Mouse (Mus musculus) hindbrain, embryonic 10.5 days (tissue): ENCODE measurements around the gene Ly6g6d. TPM values are rescaled to one million over a fixed set of nuclear protein-coding genes. Genes with fewer than 3 reads are reported as not detected.
A peak's percentile ranks its signal among the peaks of the same experiment; 100 is the strongest.

Experiments
- DNase-seq: peaks from one replicate; pipeline ENCODE4 v3.0.0-alpha.2; 2017; ENCODE audit warnings: low spot score
- H3K27ac ChIP-seq: fragments of 300-500 bp; sonication (generic); 2 replicates; pipeline ENCODE4 v1.5.1; 2016; ENCODE audit warnings: mild to moderate bottlenecking, moderate library complexity
- H3K27me3 ChIP-seq: fragments of 300-500 bp; sonication (generic); 2 replicates; pipeline ENCODE4 v1.6.1; 2016; ENCODE audit warnings: mild to moderate bottlenecking; ENCODE audit not compliant: poor library complexity, insufficient read depth, severe bottlenecking
- H3K36me3 ChIP-seq: fragments of 300-500 bp; sonication (generic); 2 replicates; pipeline ENCODE4 v1.6.1; 2016; ENCODE audit warnings: mild to moderate bottlenecking, moderate library complexity
- H3K4me1 ChIP-seq: fragments of 300-500 bp; sonication (generic); replicated peaks from 2 replicates; pipeline ENCODE4 v1.6.1; 2016; ENCODE audit warnings: mild to moderate bottlenecking
- H3K4me3 ChIP-seq: fragments of 300-500 bp; sonication (generic); 2 replicates; pipeline ENCODE4 v1.5.1; 2016; ENCODE audit warnings: mild to moderate bottlenecking, moderate library complexity
- H3K9me3 ChIP-seq: fragments of 300-500 bp; sonication (generic); 2 replicates; pipeline ENCODE4 v1.6.1; 2016; ENCODE audit warnings: mild to moderate bottlenecking, moderate library complexity
- WGBS: fragments of 180-500 bp; shearing (Covaris S2); methylation state at CpG from one replicate; pipeline ENCODE4 v1.1.7; 2016; 5-methylcytosine and 5-hydroxymethylcytosine counted together
- polyA plus RNA-seq: library from polyadenylated mRNA; unstranded; fragments of >200 nt; fragmentation: Nextera tagmentation; extraction: Ambion mirVana; gene quantifications from 2 replicates; pipeline ENCODE4 v1.2.1, GENCODE M21; 2016

The Ly6g6d gene
- polyA plus RNA-seq, 1 experiment from 2014 or later, result 2.1 TPM

GRCm38 (mm10) chr17:35108097-35108496 is 30.2 kb upstream of the Ly6g6d start, which contains the start of gene Ly6g5c:
Gene Ly6g5c (plus strand): TSS chr17:35108279.
- peaks cover 18% of the 10 kb centered on the region for H3K36me3 ChIP-seq
- WGBS, result 90% methylated on average over 6 of the region's 6 CpGs
- no peaks in the 10 kb centered on the region for H3K27me3 ChIP-seq
- H3K4me1 ChIP-seq, result peaks cover 30% of the 10 kb centered on the region
- no peak within 1 kb of the TSS for H3K27ac ChIP-seq
- no peak for DNase-seq
- no peaks in the 10 kb centered on the region for H3K9me3 ChIP-seq
- no peak within 1 kb of the TSS for H3K4me3 ChIP-seq

DNA sequence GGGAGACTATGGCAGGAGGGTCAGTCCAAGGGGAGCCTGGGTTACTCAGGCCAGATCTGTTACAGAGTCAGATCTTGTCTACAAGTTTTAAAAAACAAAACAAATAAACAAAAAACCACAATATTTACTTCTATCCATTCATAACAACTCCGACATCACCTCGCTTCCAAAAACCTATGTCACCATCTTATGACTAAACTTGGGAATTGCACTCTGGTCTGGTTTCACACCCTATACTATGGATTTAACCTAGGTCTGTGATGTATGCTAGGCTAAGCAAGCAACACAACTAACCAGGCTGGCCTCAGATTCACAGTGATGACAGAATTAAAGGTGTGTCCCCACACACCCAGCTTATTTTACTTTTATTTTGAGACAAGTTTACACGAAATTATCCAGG is 28.7 kb upstream of the Ly6g6d start:
- no peak for DNase-seq
- Histone ChIP-seq H3K36me3 (peaks cover 34% of the 10 kb centered on the region), H3K4me1 (peaks cover 31% of the 10 kb centered on the region), H3K9me3 (no peaks in the 10 kb centered on the region), H3K4me3 (no peak overlapping the region), H3K27me3 (no peaks in the 10 kb centered on the region), H3K27ac (peak overlapping the region; percentile 82)
- 70% methylated on average over 3 of the region's 3 CpGs for WGBS

GRCm38 (mm10) chr17:35105740-35106389 is 28.0 kb upstream of the Ly6g6d start:
- peak; percentile 44 for DNase-seq
- no peaks in the 10 kb centered on the region for H3K27me3 ChIP-seq
- peaks cover 26% of the 10 kb centered on the region for H3K4me1 ChIP-seq
- H3K4me3 ChIP-seq, result peak overlapping the region; percentile 33
- WGBS, result 25% methylated on average over 13 of the region's 13 CpGs
- peak overlapping the region; percentile 82 for H3K27ac ChIP-seq
- peaks cover 40% of the 10 kb centered on the region for H3K36me3 ChIP-seq
- no peaks in the 10 kb centered on the region for H3K9me3 ChIP-seq

GRCm38 (mm10) chr17:35104754-35105153 is 26.9 kb upstream of the Ly6g6d start:
- Histone ChIP-seq H3K9me3 (no peaks in the 10 kb centered on the region), H3K27ac (0 out of 2 replicates have a peak overlapping the region, but pooled peaks have one; percentile 9), H3K27me3 (no peaks in the 10 kb centered on the region), H3K4me3 (no peak overlapping the region), H3K4me1 (peaks cover 25% of the 10 kb centered on the region), H3K36me3 (peaks cover 52% of the 10 kb centered on the region)
- 79% methylated on average over 6 of the region's 6 CpGs for WGBS
- DNase-seq, result no peak

DNA sequence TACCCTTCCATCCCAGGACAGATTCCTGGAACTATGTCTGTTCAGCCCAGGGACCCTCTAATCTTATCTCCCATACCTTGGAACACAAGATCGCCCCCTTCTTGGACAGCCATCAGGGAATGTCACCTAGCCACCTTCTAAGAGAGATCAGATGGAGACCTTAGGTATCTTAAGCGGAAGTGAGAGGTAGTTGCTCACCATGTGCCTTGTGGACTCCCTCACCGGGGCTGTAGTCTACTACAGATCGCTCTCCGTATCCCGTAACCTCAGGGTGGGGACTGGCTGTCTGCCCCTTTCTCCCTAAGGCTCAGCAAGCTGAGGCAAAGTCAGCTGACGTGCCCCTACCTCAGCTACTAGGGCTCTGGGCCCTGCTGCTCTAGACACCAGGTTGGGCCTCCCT is 26.2 kb upstream of the Ly6g6d start:
- no peak for DNase-seq
- Histone ChIP-seq H3K4me3 (no peak overlapping the region), H3K4me1 (peaks cover 25% of the 10 kb centered on the region), H3K36me3 (peaks cover 58% of the 10 kb centered on the region), H3K27ac (no peak overlapping the region), H3K9me3 (no peaks in the 10 kb centered on the region), H3K27me3 (no peaks in the 10 kb centered on the region)
- 92% methylated on average over 7 of the region's 7 CpGs for WGBS

- H3K36me3 ChIP-seq, result peaks cover 67% of the 10 kb centered on the region
These were observed 25.4 kb upstream of the Ly6g6d start for GRCm38 (mm10) chr17:35103221-35103690.

GRCm38 (mm10) chr17:35102299-35102698 is 24.4 kb upstream of the Ly6g6d start:
- Histone ChIP-seq H3K4me1 (peaks cover 25% of the 10 kb centered on the region), H3K36me3 (peaks cover 76% of the 10 kb centered on the region), H3K27ac (peak overlapping the region; percentile 40; the same call in 1 of the 2 replicates), H3K27me3 (no peaks in the 10 kb centered on the region), H3K9me3 (no peaks in the 10 kb centered on the region), H3K4me3 (peak overlapping the region; percentile 11; the same call in 1 of the 2 replicates)
- WGBS, result 75% methylated on average over 8 of the region's 8 CpGs
- no peak for DNase-seq

More at GRCm38 (mm10) chr17:35103221-35103690, 25.4 kb upstream of the Ly6g6d start:
- H3K4me3 ChIP-seq, result no peak overlapping the region
- WGBS, result 69% methylated on average over 6 of the region's 6 CpGs
- H3K27me3 ChIP-seq, result no peaks in the 10 kb centered on the region
- peaks cover 25% of the 10 kb centered on the region for H3K4me1 ChIP-seq
- H3K9me3 ChIP-seq, result no peaks in the 10 kb centered on the region
- DNase-seq, result no peak
- no peak overlapping the region for H3K27ac ChIP-seq

DNA sequence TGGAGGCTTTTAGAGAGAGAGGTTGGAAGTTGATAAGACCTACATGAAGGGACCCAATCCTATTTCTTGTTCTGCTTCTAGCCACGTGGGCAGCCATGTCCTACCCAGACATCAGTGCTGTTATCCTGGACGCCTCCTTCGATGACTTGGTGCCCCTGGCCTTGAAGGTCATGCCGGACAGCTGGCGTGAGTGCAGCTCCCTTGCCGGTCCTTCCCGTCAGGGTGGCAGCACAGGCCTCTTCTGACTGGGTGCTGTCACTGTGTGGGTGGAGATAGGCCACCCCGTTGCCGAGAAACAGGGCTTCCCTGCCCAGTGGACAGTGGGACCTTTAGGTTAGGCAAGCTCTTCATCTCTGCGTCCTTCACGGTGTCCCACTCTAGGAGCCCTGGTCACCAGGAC is 23.3 kb upstream of the Ly6g6d start:
- DNase-seq, result no peak
- H3K27ac ChIP-seq, result no peak overlapping the region
- no peaks in the 10 kb centered on the region for H3K27me3 ChIP-seq
- no peak overlapping the region for H3K4me3 ChIP-seq
- WGBS, result 92% methylated on average over 11 of the region's 11 CpGs
- no peaks in the 10 kb centered on the region for H3K9me3 ChIP-seq
- peaks cover 22% of the 10 kb centered on the region for H3K4me1 ChIP-seq
- peaks cover 87% of the 10 kb centered on the region for H3K36me3 ChIP-seq

DNA sequence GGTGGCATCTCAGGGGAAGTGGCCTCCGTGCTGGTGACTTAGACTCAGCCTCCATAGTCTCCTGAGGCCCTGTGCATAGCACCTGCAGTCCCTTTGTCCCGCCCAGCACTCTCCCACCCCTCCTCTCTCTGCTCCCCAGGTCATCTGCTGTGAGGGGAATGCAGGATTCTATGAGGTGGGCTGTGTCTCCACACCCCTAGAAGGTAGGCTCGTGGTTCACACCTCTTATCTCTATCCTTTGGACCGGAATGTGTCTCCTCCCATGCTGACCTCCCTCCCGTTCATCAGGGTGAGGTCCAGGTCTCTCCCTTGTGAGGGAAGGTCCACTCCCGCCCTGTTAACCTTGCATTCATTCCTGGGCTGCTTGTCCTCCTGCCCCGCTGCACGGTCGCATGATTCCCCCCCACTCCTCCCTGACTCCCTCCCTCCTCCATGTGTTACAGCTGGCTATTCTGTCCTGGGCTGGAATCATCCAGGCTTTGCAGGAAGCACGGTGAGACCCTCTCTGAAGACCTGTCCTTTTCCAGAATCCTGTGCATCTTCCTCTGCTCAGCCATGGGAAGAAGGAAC is 22.4 kb upstream of the Ly6g6d start:
- no peak overlapping the region for H3K4me3 ChIP-seq
- H3K36me3 ChIP-seq, result peaks cover 95% of the 10 kb centered on the region
- no peak for DNase-seq
- H3K4me1 ChIP-seq, result peaks cover 13% of the 10 kb centered on the region
- no peaks in the 10 kb centered on the region for H3K9me3 ChIP-seq
- H3K27ac ChIP-seq, result no peak overlapping the region
- 74% methylated on average over 10 of the region's 10 CpGs for WGBS
- H3K27me3 ChIP-seq, result no peaks in the 10 kb centered on the region

GRCm38 (mm10) chr17:35097164-35097655 is 19.3 kb upstream of the Ly6g6d start:
- Histone ChIP-seq H3K9me3 (no peaks in the 10 kb centered on the region), H3K36me3 (peaks cover 96% of the 10 kb centered on the region), H3K27ac (no peak overlapping the region), H3K4me3 (no peak overlapping the region), H3K27me3 (no peaks in the 10 kb centered on the region), H3K4me1 (peaks cover 2% of the 10 kb centered on the region; the same call in 1 of the 2 replicates)
- DNase-seq, result no peak
- WGBS, result 78% methylated on average over 12 of the region's 12 CpGs

DNA sequence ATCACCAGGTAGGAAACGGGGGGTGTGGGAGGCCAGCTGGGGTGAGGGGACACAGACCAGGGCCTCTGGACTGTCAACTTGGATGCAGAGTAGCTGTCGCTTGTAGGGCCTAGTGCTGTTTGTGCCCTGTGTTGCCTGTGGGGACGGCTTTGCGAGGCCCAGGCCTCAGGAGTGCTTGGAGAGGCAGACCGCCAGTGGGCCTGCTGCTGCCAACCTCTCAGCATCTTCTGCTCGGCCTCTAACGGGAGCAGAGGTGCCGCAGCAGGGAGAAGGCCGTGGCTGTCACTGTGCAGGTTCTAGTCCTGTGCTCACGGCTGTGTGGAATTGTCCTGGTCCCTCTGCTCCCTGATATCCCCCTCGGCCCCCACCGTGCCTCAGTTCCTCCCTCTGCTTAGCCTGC is 18.7 kb upstream of the Ly6g6d start:
- no peak for DNase-seq
- Histone ChIP-seq H3K4me1 (no peaks in the 10 kb centered on the region), H3K4me3 (0 out of 2 replicates have a peak overlapping the region, but pooled peaks have one; percentile 16), H3K36me3 (peaks cover 96% of the 10 kb centered on the region), H3K9me3 (no peaks in the 10 kb centered on the region), H3K27ac (no peak overlapping the region), H3K27me3 (no peaks in the 10 kb centered on the region)
- 88% methylated on average over 12 of the region's 12 CpGs for WGBS

DNA sequence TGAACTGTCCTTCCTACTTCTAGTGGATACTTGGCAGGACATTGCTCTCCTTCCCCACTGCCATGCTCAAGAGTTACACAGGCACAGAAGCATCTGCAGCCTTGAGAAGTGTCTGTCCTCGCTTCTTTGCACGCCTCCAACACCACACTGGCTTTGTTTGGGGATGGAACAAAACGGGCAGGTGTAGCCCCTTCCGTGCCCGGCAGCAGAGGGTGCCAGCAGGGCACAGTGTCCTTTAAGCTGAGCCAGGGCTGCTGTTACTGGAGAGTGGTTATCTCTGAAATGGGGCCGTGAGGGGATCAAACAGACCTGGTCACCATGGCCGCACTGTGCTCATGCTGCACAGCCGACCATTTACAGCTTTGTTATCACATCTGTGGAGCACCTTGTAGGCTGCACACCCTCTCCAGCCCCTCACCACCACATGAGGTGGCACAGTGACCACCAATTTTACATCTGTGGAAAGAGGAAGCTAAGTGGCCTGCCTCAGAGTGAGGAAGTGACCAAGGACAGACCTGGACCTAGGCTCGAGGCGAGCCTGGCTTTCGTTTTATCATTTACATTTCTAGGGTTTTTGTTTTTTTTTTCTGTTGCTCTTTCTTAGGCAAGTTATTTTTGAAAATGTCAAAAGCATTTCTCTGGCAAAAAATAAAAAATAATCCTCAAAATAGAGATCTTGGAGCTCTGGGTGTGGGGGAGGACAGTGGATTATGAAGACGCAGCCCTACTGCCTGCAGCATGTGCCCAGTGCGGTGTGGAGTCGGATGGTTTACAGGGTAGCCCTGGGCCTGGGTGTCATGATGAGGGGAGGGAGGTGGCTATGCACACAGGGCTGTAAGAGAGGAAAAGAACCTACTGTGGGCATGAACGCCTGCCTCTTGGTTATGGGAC is 16.9 kb upstream of the Ly6g6d start:
- Histone ChIP-seq H3K9me3 (no peaks in the 10 kb centered on the region), H3K27ac (no peak overlapping the region), H3K4me1 (peaks cover 13% of the 10 kb centered on the region), H3K27me3 (no peaks in the 10 kb centered on the region), H3K36me3 (peaks cover 89% of the 10 kb centered on the region), H3K4me3 (no peak overlapping the region)
- WGBS, result 93% methylated on average over 15 of the region's 15 CpGs
- no peak for DNase-seq
